Mouse (Mus musculus): ENCODE results near the gene Inhbc. TPM values are rescaled to one million over a fixed set of nuclear protein-coding genes. Genes with fewer than 3 reads are reported as not detected.

Inhbc gene
- polyA plus RNA-seq, 1 experiment from 2014 or later: not detected

DNA sequence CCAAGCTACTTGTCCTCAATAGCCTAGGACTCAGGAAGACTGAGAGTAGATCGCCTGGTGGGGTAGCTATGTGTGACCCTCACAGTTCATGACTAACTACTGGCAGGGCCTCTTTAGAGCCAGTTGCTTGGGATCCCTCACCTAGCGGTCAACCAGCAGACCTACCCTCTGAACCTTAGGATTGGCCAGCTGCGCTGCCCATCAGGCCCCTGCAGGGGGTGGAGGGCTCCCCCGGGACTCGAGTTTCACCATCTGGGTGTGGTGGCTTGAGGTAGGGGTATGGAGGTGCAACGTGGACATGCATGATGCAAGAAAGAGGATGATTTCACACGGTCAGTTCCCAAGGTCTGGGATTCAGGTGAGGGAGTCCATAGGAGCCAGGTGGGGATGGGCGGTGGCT, 18.5 kb downstream of the Inhbc start:
- ATAC-seq: no peak
- DNase-seq (ENCODE audit: low read depth, low spot score): no peak
- ChIA-PET CTCF (interaction anchor here (1.0 to 1.6 kb wide), 5 partner anchors 10 to 186 kb away, joined by 3 to 5 read pairs (median 3); partner anchors contain the start of gene Gli1), POLR2A (no interaction called here)
- TF ChIP-seq CTCF (IDR thresholded peaks at IDR 0.05): no peak
- H3K27me3 ChIP-seq: peaks cover 10% of the 10 kb centered on the region
- in situ Hi-C loops (cut with MboI; ENCODE audit: low pct_unique_long_range_greater_than_20kb): no loop called here

DNA sequence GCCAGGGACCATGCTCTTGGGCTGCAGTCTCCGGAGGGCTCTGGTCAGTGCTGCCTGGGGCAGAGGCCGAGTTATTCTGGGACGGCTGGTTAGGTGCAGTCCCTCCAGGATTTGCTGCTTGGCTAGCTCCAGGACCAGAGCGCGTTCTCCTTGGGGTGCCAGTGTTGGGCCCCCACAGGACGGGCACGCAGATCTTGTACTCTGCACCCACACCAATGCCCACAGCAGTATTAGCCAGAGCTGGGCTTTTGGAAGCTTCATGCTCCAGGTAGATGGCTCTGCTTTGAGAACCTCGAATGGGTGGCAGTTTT, 19.0 kb downstream of the Inhbc start:
- CTCF ChIA-PET: interaction anchor here (0.6 to 1.6 kb wide), 7 partner anchors 9 to 187 kb away, joined by 3 to 5 read pairs (median 3); partner anchors contain the start of gene Gli1
- DNase-seq (ENCODE audit: low read depth, low spot score) (no peak), ATAC-seq (no peak)
- POLR2A ChIA-PET: no interaction called here
- H3K27me3 ChIP-seq: peaks cover 10% of the 10 kb centered on the region
- no peak for TF ChIP-seq CTCF (IDR thresholded peaks at IDR 0.05)
- in situ Hi-C loops (cut with MboI; ENCODE audit: low pct_unique_long_range_greater_than_20kb): no loop called here

DNA sequence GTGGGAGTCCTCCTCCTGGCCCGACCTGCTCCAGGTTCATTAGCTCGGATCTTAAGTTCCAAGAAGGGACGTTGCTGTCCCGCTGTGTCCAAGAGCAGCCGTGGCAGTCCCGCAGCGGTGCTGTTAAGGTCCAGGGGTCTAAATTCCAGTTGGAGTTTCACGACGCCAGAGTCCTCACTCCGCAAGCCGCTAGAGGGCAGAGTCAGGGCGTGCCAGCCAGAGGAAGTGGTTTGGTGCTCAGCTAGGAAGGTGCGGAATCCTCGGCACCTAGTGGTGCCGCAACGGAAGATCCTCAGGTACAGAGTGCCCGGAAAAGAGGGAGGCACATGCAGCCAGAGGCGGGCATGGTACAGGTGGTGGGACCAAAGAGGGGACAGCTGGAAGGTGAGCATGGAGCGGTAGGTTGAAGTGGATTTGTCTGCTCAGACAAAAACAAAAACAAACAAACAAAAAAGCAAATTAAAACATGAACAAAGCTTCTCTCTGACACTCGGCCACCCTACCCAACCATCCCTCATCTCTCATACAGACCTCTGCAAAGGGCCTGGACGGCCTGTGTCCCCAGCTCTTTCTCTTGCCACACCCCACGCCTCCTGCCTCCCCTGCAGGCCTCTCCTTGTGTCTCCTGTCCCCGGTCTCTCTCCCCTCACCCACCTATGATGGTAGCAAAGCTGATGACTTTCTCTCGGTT, 19.5 kb downstream of the Inhbc start:
- DNase-seq (ENCODE audit: low read depth, low spot score) (no peak), ATAC-seq (peak; percentile 39)
- TF ChIP-seq CTCF (IDR thresholded peaks at IDR 0.05): no peak
- H3K27me3 ChIP-seq: peaks cover 7% of the 10 kb centered on the region
- POLR2A ChIA-PET: no interaction called here
- in situ Hi-C loops (cut with MboI; ENCODE audit: low pct_unique_long_range_greater_than_20kb): no loop called here
- CTCF ChIA-PET: interaction anchor here (0.6 to 1.6 kb wide), 7 partner anchors 9 to 187 kb away, joined by 3 to 5 read pairs (median 3); partner anchors contain the start of gene Gli1

DNA sequence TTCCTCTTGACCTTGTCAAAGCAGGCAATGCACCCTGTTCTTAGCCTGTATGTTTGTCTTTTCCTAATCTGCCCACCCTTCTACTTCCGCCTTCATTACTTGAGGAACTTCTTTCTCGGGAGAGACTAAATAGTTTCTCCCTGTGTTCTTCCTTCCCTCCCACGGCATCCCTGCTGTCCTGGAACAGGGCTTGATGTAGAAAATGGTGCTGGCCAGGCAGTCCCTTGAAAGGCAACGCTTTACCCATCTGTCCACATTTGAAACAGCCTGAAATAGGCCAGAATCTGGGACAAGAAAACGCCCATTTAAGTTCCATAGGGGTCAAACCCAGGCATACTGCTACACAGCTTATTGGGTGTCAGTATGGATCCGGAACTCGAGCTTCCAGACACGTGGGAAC, 20.4 kb downstream of the Inhbc start:
- ATAC-seq (no peak), DNase-seq (ENCODE audit: low read depth, low spot score) (no peak)
- POLR2A ChIA-PET: no interaction called here
- CTCF ChIA-PET: no interaction called here
- no peak for TF ChIP-seq CTCF (IDR thresholded peaks at IDR 0.05)
- H3K27me3 ChIP-seq: peaks cover 7% of the 10 kb centered on the region
- in situ Hi-C loops (cut with MboI; ENCODE audit: low pct_unique_long_range_greater_than_20kb): no loop called here

DNA sequence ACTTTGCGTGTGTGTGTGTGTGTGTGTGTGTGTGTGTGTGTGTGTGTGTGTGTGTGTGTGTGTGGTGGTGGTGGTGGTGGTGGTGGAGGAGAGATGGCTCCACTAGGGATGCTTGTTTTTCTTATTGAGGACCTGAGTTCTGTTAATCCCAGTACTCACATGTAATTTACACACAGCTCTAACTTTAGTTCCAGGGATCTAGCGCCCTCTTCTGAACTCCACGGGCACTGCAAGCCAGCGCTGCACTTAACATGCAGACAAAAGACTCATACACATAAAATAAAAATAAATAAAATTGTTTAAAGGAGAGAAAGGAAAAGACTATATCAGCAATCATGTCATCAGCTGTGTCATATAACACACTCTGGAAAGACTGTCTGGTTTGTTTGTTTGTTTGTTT, 21.3 kb downstream of the Inhbc start:
- ATAC-seq (no peak), DNase-seq (ENCODE audit: low read depth, low spot score) (no peak)
- peaks cover under 1% of the 10 kb centered on the region for H3K27me3 ChIP-seq
- ChIA-PET POLR2A (no interaction called here), CTCF (no interaction called here)
- TF ChIP-seq CTCF (IDR thresholded peaks at IDR 0.05): no peak
- in situ Hi-C loops (cut with MboI; ENCODE audit: low pct_unique_long_range_greater_than_20kb): no loop called here

DNA sequence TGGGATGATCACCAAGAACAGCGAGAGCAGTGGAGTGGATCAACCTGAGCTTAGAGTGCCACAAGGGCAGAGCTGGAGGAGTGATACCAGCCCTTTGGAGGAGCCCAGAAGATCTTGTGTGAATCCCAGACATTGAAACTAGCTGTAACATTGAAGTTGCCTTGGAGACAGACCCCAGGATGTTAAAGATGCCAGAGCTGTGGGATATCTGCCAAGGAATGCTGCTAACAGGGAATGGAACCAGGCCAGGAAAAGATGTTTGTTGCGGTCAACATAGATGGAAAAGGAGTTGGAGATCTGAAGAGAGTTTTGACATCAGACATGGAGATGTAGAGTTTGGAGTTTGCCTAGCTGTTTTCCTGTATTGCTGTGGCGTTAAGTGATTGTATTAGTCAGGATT, 24.1 kb downstream of the Inhbc start:
- DNase-seq (ENCODE audit: low read depth, low spot score) (no peak), ATAC-seq (no peak)
- ChIA-PET CTCF (no interaction called here), POLR2A (no interaction called here)
- no peaks in the 10 kb centered on the region for H3K27me3 ChIP-seq
- no peak for TF ChIP-seq CTCF (IDR thresholded peaks at IDR 0.05)
- in situ Hi-C loops (cut with MboI; ENCODE audit: low pct_unique_long_range_greater_than_20kb): no loop called here

DNA sequence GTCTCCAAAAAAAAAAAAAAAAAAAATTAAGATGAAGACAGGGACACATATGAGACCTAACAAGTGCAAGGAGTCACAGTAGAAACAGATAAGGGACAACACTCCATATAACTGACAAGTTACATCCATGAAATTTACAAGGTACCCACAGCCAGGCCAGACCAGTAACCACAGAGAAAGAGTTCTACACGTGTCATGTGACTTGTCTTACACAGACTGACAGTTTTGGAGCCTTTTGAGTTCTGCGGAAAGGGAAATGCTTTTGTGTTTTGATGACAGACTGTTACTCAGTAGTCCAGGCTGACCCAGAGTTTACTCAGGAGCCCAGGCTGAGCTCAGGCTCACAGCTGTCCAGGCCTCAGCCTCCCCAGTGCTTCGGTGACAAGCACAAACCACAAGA, 27.2 kb downstream of the Inhbc start:
- ChIA-PET CTCF (interaction anchor here (1.0 to 1.7 kb wide), 4 partner anchors 10 to 82 kb away, joined by 3 to 5 read pairs (median 3); no protein-coding TSS in a partner anchor), POLR2A (no interaction called here)
- no peak for TF ChIP-seq CTCF (IDR thresholded peaks at IDR 0.05)
- DNase-seq (ENCODE audit: low read depth, low spot score) (no peak), ATAC-seq (no peak)
- in situ Hi-C loops (cut with MboI; ENCODE audit: low pct_unique_long_range_greater_than_20kb): no loop called here
- peaks cover 2% of the 10 kb centered on the region for H3K27me3 ChIP-seq

DNA sequence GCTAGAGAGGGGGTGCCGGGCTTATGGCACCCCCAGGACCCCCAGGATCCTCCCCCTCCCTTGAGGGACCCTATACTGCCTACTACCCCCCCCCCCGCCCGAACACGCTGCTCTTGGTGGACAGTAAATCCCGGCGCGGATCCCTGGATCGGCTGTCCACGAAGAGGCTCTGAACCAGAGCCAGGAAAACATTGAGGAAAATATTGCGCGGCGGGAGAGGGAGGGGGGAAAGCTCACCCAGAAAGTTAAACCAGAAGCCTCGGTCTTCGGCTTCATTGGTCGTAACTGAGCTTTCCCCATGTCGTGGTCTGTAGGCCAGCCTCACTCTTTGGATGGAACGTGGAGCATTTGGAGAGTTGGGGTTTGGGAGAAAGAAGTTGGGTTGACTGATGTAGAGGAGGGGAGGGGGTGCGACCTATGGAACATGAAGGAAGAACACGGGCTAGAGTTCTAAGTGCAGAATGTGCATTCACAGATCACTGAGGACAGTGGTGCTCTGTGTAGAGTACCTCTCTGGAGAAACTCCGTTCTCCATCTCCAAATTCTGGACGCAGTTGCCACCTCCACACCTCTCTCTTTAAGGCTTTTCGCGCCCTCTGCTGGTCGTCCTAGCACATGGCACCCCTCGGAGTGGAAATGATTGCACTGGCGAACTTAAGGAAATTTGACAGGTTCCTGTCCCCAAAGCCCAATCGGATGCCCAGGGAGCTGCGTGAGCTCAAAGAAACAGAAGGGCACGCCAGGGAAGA, 28.2 kb downstream of the Inhbc start, which contains the start of gene Gli1:
TSS of gene Gli1 (minus strand) at position 84 of the 749 bp plus-strand sequence.
- in situ Hi-C loops (cut with MboI; ENCODE audit: low pct_unique_long_range_greater_than_20kb): no loop called here
- DNase-seq (ENCODE audit: low read depth, low spot score) (peak; percentile 50), ATAC-seq (no peak)
- ChIA-PET POLR2A (no interaction called here), CTCF (interaction anchor here (0.7 to 1.7 kb wide), 5 partner anchors 9 to 81 kb away, joined by 3 to 5 read pairs (median 3); no protein-coding TSS in a partner anchor)
- no peak for TF ChIP-seq CTCF (IDR thresholded peaks at IDR 0.05)
- peaks cover 2% of the 10 kb centered on the region for H3K27me3 ChIP-seq

DNA sequence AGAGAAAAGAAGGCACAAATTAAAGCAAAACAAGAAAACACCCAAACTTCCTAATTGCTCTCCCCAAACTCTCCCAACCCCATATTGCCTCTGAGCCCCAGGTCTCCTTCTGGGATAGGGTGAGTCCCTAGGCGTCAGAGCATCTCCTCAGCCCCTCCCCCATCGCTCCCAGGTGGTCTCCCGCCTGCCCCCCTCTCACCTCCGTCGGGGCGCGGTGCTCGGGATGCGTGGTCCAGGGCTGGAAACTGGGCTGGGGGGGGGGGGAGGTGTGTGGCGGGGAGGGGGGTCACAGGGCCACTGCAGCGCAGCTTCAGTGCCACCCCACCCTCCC, 28.9 kb downstream of the Inhbc start:
- POLR2A ChIA-PET: no interaction called here
- H3K27me3 ChIP-seq: peaks cover 2% of the 10 kb centered on the region
- in situ Hi-C loops (cut with MboI; ENCODE audit: low pct_unique_long_range_greater_than_20kb): no loop called here
- CTCF ChIA-PET: interaction anchor here (0.7 to 1.5 kb wide), 2 partner anchors 10 to 59 kb away, joined by 3 read pairs; no protein-coding TSS in a partner anchor
- ATAC-seq (no peak), DNase-seq (ENCODE audit: low read depth, low spot score) (no peak)
- no peak for TF ChIP-seq CTCF (IDR thresholded peaks at IDR 0.05)

DNA sequence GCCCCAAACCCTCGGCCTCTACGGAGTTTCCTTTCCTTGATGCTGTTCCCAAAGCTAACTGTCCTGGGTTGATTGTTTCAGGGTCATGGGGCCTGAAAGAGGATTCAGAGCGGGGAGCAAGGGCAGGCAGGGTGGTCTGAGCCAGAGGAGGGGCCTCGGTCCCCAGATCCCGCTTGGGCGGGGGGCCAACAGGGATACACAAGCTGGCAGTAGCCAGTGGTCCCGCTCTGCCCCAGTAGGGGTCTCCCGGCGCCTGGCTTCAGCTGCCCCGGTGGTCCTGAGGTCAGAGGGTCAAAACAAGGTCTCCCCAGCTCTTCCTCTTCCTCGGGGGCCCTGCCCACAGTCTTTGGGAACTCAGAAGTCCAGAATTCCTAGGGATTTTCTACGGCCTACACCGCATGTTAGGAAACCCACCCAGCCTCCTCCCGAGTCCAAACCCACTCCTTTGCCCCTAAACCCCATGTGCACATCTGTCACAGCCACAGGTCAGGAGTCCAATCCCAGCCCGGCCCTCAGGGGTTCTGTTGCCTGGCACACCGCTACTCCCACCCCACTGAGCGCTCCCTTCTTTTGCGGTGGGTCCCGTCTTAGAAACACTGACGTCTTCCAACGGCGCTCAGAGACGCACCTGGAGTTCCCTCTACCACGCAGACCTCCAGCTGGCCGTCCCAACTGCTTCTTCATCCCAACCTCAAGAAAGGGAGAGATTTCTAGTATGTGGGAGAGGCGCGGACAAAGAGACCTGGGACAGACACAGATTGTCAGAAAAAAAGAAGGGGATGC, 29.5 kb downstream of the Inhbc start:
- in situ Hi-C loops (cut with MboI; ENCODE audit: low pct_unique_long_range_greater_than_20kb): no loop called here
- ChIA-PET POLR2A (no interaction called here), CTCF (no interaction called here)
- H3K27me3 ChIP-seq: peaks cover 2% of the 10 kb centered on the region
- no peak for TF ChIP-seq CTCF (IDR thresholded peaks at IDR 0.05)
- ATAC-seq (no peak), DNase-seq (ENCODE audit: low read depth, low spot score) (no peak)
